Mouse (Mus musculus) heart, postnatal 0 days (tissue): ENCODE data around the gene Abr. TPM values are rescaled to one million over a fixed set of nuclear protein-coding genes. Genes with fewer than 3 reads are reported as not detected.
A peak's percentile ranks its signal among the peaks of the same experiment; 100 is the strongest.

ENCODE experiments used
- ATAC-seq: fragments of 200-750 bp; cut with Nextera tagmentation; 2 replicates; pipeline ENCODE4 v1.8.0; 2017; ENCODE audit warnings: low read depth, moderate number of reproducible peaks, moderate library complexity; ENCODE audit not compliant: insufficient read depth
- DNase-seq: peaks from one replicate; pipeline ENCODE4 v3.0.0-alpha.2; 2016; ENCODE audit warnings: low spot score
- H3K27ac ChIP-seq: fragments of 300-500 bp; sonication (generic); 2 replicates; pipeline ENCODE4 v1.5.1; 2014; ENCODE audit warnings: low read depth, mild to moderate bottlenecking
- H3K27me3 ChIP-seq: fragments of 300-500 bp; sonication (generic); 2 replicates; pipeline ENCODE4 v1.6.1; 2014; ENCODE audit warnings: low read length, mixed read lengths; ENCODE audit not compliant: control insufficient read depth, insufficient read depth
- H3K36me3 ChIP-seq: fragments of 300-500 bp; sonication (generic); replicated peaks from 2 replicates; pipeline ENCODE4 v1.6.1; 2014; ENCODE audit warnings: low read length, mixed read lengths; ENCODE audit not compliant: control insufficient read depth, insufficient read depth
- H3K4me1 ChIP-seq: fragments of 300-500 bp; sonication (generic); 2 replicates; pipeline ENCODE4 v1.6.1; 2014; ENCODE audit warnings: antibody characterized with exemption; ENCODE audit not compliant: control insufficient read depth, insufficient read depth
- H3K4me2 ChIP-seq: fragments of 300-500 bp; sonication (generic); 2 replicates; pipeline ENCODE4 v1.6.1; 2014; ENCODE audit warnings: low read depth, mild to moderate bottlenecking, low read length, moderate library complexity
- H3K4me3 ChIP-seq: fragments of 300-500 bp; sonication (generic); 2 replicates; pipeline ENCODE4 v1.5.1; 2014; ENCODE audit warnings: low read depth, low read length
- H3K9ac ChIP-seq: fragments of 300-500 bp; sonication (generic); replicated peaks from 2 replicates; pipeline ENCODE4 v1.6.1; 2014; ENCODE audit warnings: low read depth, low read length, mixed read lengths
- H3K9me3 ChIP-seq: fragments of 300-500 bp; sonication (generic); replicated peaks from 2 replicates; pipeline ENCODE4 v1.6.1; 2016; ENCODE audit warnings: low read length; ENCODE audit not compliant: control insufficient read depth
- CTCF ChIP-seq: IDR thresholded peaks from 2 replicates; pipeline ENCODE4 v1.5.1; 2016; ENCODE audit warnings: antibody characterized with exemption, control low read depth, low read depth
- EP300 ChIP-seq: IDR thresholded peaks from 2 replicates; pipeline ENCODE4 v1.6.1; 2016; ENCODE audit warnings: antibody characterized with exemption, low read depth
- WGBS: fragments of 180-500 bp; shearing (Covaris S2); extraction: QIAGEN DNeasy Blood & Tissue Kit; methylation state at CpG from one replicate; pipeline ENCODE4 v1.1.7; 2014; 5-methylcytosine and 5-hydroxymethylcytosine counted together
- polyA plus RNA-seq: library from polyadenylated mRNA; unstranded; fragments of >200 nt; fragmentation: Nextera tagmentation; extraction: Ambion mirVana; gene quantifications from 2 replicates; pipeline ENCODE4 v1.2.1, GENCODE M21; 2015
- total RNA-seq: library from RNA; depleted of rRNA; stranded (reverse); fragments of >200 nt; gene quantifications from 2 replicates; pipeline ENCODE4 v1.2.3, GENCODE M21; 2014; ENCODE audit warnings: low replicate concordance

Gene Abr
- total and polyA plus RNA-seq, 2 experiments from 2014 or later: 14.1 to 48.9 TPM

DNA sequence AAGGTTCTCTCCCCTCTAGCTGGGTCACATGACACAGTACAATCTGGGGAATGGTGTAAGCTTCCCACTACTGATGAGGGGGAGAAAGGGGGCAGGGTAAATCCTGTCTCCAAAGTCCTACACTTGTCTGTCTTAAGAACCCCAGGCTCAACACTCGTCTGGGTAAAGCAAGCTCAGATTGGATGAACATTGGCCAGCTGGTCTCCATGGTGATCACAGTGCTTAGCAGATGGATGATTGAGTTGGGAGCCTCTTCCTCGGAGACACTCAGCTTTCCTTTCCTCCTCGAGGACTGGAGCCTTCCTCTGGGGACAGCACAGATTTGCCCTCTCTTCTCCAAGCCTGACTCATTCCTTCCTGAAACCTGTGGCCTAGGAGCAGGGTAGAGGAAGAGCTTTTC, 182.4 kb downstream of the Abr start:
- Histone ChIP-seq H3K9ac (no peak overlapping the region), H3K4me3 (no peak overlapping the region), H3K27me3 (no peaks in the 10 kb centered on the region), H3K4me2 (no peak overlapping the region), H3K36me3 (peaks cover 7% of the 10 kb centered on the region; the same call in 1 of the 2 replicates), H3K4me1 (peaks cover 27% of the 10 kb centered on the region), H3K27ac (no peak overlapping the region), H3K9me3 (no peaks in the 10 kb centered on the region)
- DNase-seq (no peak), ATAC-seq (no peak)
- TF ChIP-seq EP300 (no peak), CTCF (no peak)
- 56% methylated on average over 3 of the region's 3 CpGs for WGBS

DNA sequence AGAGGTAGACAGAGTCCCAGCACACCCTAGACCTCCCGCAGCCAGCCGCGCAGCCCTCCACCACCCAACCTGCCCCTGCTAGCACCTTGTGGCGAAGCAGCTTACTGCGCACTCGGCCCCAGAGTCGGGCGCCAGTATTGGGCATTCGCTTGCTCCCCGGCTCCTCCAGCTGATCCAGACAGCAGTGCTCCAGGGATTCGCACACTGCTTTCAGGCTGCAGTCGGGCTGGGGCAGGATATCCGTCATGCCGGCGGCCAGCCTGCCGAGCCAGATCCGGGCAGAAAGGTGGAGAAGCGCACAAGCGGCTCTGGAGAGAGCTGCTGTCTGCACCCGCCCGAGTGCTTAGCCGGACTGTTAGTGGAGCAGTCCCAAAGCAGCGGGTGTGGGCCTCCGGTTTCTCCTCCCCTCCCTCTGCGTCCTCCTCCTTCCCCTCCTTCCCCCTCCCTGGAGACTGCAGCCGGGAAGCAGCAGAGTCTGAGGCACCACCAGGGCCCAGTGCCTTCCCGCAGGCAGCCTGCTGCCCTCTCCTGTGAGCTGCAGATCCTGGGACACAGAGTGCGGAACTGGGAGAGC, 185.2 kb downstream of the Abr start:
- peak overlapping the region; percentile 70 for H3K4me2 ChIP-seq
- peak overlapping the region; percentile 50 for H3K9ac ChIP-seq
- 0 out of 2 replicates have a peak, but pooled peaks cover 3% of the 10 kb centered on the region for H3K36me3 ChIP-seq
- DNase-seq: peak; percentile 82
- H3K27ac ChIP-seq: peak overlapping the region; percentile 73
- peak; percentile 27 for TF ChIP-seq CTCF
- TF ChIP-seq EP300: 0 out of 2 replicates have a peak, but pooled peaks have one; percentile 39
- 7% methylated on average over 27 of the region's 28 CpGs for WGBS
- peak; percentile 85 for ATAC-seq
- H3K4me1 ChIP-seq: peaks cover 33% of the 10 kb centered on the region
- H3K27me3 ChIP-seq: no peaks in the 10 kb centered on the region
- H3K9me3 ChIP-seq: no peaks in the 10 kb centered on the region
- peak overlapping the region; percentile 50 for H3K4me3 ChIP-seq

GRCm38 (mm10) chr11:76436009-76436408, 186.1 kb downstream of the Abr start:
- Histone ChIP-seq H3K4me3 (no peak overlapping the region; the same call in 1 of the 2 replicates), H3K4me1 (peaks cover 36% of the 10 kb centered on the region), H3K27me3 (no peaks in the 10 kb centered on the region), H3K4me2 (peak overlapping the region; percentile 70), H3K9me3 (no peaks in the 10 kb centered on the region), H3K36me3 (0 out of 2 replicates have a peak, but pooled peaks cover 3% of the 10 kb centered on the region), H3K9ac (no peak overlapping the region), H3K27ac (no peak overlapping the region)
- no peak for TF ChIP-seq CTCF
- TF ChIP-seq EP300: no peak
- ATAC-seq: no peak
- WGBS: 47% methylated on average over 5 of the region's 5 CpGs
- DNase-seq: no peak

GRCm38 (mm10) chr11:76429966-76430631, 192.0 kb downstream of the Abr start:
- 0 out of 2 replicates have a peak overlapping the region, but pooled peaks have one; percentile 8 for H3K9ac ChIP-seq

GRCm38 (mm10) chr11:76429556-76429955, 192.6 kb downstream of the Abr start:
- TF ChIP-seq CTCF (no peak), EP300 (no peak)
- no peak overlapping the region for H3K4me2 ChIP-seq
- H3K27ac ChIP-seq: peak overlapping the region; percentile 67
- H3K36me3 ChIP-seq: 0 out of 2 replicates have a peak, but pooled peaks cover 3% of the 10 kb centered on the region
- 0 out of 2 replicates have a peak overlapping the region, but pooled peaks have one; percentile 8 for H3K9ac ChIP-seq
- peaks cover 48% of the 10 kb centered on the region for H3K4me1 ChIP-seq
- H3K9me3 ChIP-seq: no peaks in the 10 kb centered on the region
- no peaks in the 10 kb centered on the region for H3K27me3 ChIP-seq
- ATAC-seq: no peak
- DNase-seq: no peak
- no peak overlapping the region for H3K4me3 ChIP-seq
- 30% methylated on average over 7 of the region's 7 CpGs for WGBS

More at GRCm38 (mm10) chr11:76429966-76430631, 192.0 kb downstream of the Abr start:
- Histone ChIP-seq H3K27ac (peak overlapping the region; percentile 67), H3K4me2 (no peak overlapping the region), H3K9me3 (no peaks in the 10 kb centered on the region), H3K4me1 (peaks cover 50% of the 10 kb centered on the region), H3K36me3 (0 out of 2 replicates have a peak, but pooled peaks cover 3% of the 10 kb centered on the region), H3K4me3 (no peak overlapping the region), H3K27me3 (no peaks in the 10 kb centered on the region)
- DNase-seq (no peak), ATAC-seq (no peak)
- 74% methylated on average over 6 of the region's 6 CpGs for WGBS
- TF ChIP-seq CTCF (no peak), EP300 (no peak)
